Mouse (Mus musculus) thymus, adult 2 months (tissue): ENCODE data around the gene Auts2.

Experiments
- CTCF ChIP-seq: fragments of 200-500 bp; IDR thresholded peaks from 2 replicates; pipeline ENCODE4 v1.5.1; 2012; ENCODE audit warnings: mild to moderate bottlenecking, control low read depth, low read length, moderate library complexity, borderline replicate concordance; ENCODE audit not compliant: control insufficient read depth, poor library complexity, insufficient read depth; ENCODE audit errors: extremely low read depth
- POLR2A ChIP-seq: fragments of 200-500 bp; IDR thresholded peaks from 2 replicates; pipeline ENCODE4 v1.6.1; 2012; ENCODE audit warnings: mild to moderate bottlenecking, low read length, control low read depth, moderate library complexity; ENCODE audit not compliant: control insufficient read depth, poor library complexity, insufficient read depth; ENCODE audit errors: extremely low read depth

DNA sequence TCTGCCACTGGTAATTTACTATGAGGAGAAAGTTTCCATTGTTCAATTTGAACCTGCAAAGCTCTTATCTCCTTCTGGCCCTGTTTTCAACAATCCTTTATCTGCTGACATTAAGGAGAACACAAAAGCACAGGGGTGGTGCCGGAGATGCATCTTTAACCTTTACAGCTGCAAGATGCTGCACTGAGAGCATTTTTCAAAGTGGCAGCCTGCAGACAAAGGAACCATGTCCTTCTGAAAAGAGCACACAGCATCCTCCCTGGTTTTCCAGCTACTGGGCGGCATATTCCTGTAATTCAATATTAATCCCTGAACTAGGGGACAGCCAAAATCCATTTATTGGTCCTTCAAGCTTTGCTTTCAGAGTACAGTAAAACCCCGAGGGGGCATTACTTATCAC, 248.7 kb downstream of the Auts2 start:
- TF ChIP-seq CTCF (no peak), POLR2A (no peak)
